Mouse (Mus musculus): Measurements from ENCODE around the gene Pim3. TPM values are rescaled to one million over a fixed set of nuclear protein-coding genes. Genes with fewer than 3 reads are reported as not detected.

The Pim3 gene
- polyA plus RNA-seq, 1 experiment from 2014 or later = 34.5 TPM

DNA sequence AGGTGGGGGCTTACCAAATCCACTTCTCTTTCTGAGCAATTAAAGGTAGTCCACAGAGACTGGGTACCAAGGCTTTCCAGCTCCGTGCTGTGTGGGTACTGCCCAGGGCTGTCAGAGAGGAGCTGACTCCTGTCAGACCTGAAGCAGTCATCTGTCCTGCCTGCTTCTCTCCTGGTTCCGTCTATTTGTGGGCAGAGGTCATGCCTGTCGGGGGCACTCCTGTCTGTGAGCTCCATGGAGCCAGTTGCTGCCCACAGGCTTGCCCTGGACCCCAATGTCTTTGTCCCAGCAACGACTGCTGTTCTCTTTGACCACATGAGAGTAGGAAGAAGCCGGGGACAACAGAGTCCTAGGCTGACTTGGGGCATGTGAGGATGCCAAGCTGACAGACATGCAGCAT, 5.4 kb upstream of the Pim3 start:
- Histone ChIP-seq H3K4me1 (ENCODE audit: control insufficient read depth, insufficient read depth, low read length) (no peaks in the 10 kb centered on the region), H3K4me2 (ENCODE audit: low read depth, low read length) (no peak overlapping the region), H3K9ac (replicated peaks; ENCODE audit: low read length) (no peak overlapping the region), H3K27me3 (ENCODE audit: control insufficient read depth, insufficient read depth, low read length) (no peaks in the 10 kb centered on the region), H3K36me3 (replicated peaks; ENCODE audit: control insufficient read depth, insufficient read depth, low read depth, low read length) (no peaks in the 10 kb centered on the region), H3K4me3 (ENCODE audit: low read depth, low read length) (no peak overlapping the region), H3K9me3 (replicated peaks; ENCODE audit: control insufficient read depth, low read length) (no peaks in the 10 kb centered on the region), H3K27ac (replicated peaks; ENCODE audit: low read depth, low read length) (no peak overlapping the region)
- WGBS = 83% methylated on average over 5 of the region's 5 CpGs
- DNase-seq (ENCODE audit: low spot score) (no peak), ATAC-seq (replicated peaks; ENCODE audit: insufficient number of reproducible peaks, low FRiP score, low TSS enrichment, low read depth) (no peak)

DNA sequence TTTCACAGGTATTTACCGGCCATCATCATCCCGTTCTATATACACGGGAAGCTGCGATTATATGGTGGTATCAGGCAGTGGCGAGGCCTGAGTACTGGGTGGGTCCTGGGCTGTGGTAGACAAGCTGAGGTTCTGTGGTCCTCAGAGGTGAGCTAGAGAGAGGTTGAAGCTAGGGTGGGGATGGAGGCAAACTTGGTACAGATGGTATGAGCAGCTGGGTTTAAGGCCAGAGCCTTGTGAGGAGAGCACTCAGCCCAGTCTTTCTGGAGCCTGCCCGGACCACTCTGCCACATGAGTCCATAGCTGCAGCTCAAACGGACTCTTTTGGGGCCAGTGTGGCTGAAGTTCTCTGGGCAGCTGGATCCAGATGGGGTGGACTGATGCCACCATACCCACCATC, 4.6 kb upstream of the Pim3 start:
- H3K4me1 ChIP-seq (ENCODE audit: control insufficient read depth, insufficient read depth, low read length) = no peaks in the 10 kb centered on the region
- H3K4me3 ChIP-seq (ENCODE audit: low read depth, low read length) = no peak overlapping the region
- ATAC-seq (replicated peaks; ENCODE audit: insufficient number of reproducible peaks, low FRiP score, low TSS enrichment, low read depth) (no peak), DNase-seq (ENCODE audit: low spot score) (no peak)
- no peaks in the 10 kb centered on the region for H3K9me3 ChIP-seq (replicated peaks; ENCODE audit: control insufficient read depth, low read length)
- H3K36me3 ChIP-seq (replicated peaks; ENCODE audit: control insufficient read depth, insufficient read depth, low read depth, low read length) = no peaks in the 10 kb centered on the region
- no peak overlapping the region for H3K27ac ChIP-seq (replicated peaks; ENCODE audit: low read depth, low read length)
- 90% methylated on average over 7 of the region's 7 CpGs for WGBS
- H3K9ac ChIP-seq (replicated peaks; ENCODE audit: low read length) = no peak overlapping the region
- H3K27me3 ChIP-seq (ENCODE audit: control insufficient read depth, insufficient read depth, low read length) = no peaks in the 10 kb centered on the region
- H3K4me2 ChIP-seq (ENCODE audit: low read depth, low read length) = no peak overlapping the region

GRCm38 (mm10) chr15:88858141-88858541, 3.8 kb upstream of the Pim3 start:
- Histone ChIP-seq H3K36me3 (replicated peaks; ENCODE audit: control insufficient read depth, insufficient read depth, low read depth, low read length) (no peaks in the 10 kb centered on the region), H3K9ac (replicated peaks; ENCODE audit: low read length) (no peak overlapping the region), H3K27me3 (ENCODE audit: control insufficient read depth, insufficient read depth, low read length) (no peaks in the 10 kb centered on the region), H3K4me3 (ENCODE audit: low read depth, low read length) (no peak overlapping the region), H3K9me3 (replicated peaks; ENCODE audit: control insufficient read depth, low read length) (no peaks in the 10 kb centered on the region), H3K27ac (replicated peaks; ENCODE audit: low read depth, low read length) (no peak overlapping the region), H3K4me2 (ENCODE audit: low read depth, low read length) (no peak overlapping the region), H3K4me1 (ENCODE audit: control insufficient read depth, insufficient read depth, low read length) (no peaks in the 10 kb centered on the region)
- no peak for DNase-seq (ENCODE audit: low spot score)
- 98% methylated on average over 3 of the region's 3 CpGs for WGBS
- ATAC-seq (replicated peaks; ENCODE audit: insufficient number of reproducible peaks, low FRiP score, low TSS enrichment, low read depth) = no peak

DNA sequence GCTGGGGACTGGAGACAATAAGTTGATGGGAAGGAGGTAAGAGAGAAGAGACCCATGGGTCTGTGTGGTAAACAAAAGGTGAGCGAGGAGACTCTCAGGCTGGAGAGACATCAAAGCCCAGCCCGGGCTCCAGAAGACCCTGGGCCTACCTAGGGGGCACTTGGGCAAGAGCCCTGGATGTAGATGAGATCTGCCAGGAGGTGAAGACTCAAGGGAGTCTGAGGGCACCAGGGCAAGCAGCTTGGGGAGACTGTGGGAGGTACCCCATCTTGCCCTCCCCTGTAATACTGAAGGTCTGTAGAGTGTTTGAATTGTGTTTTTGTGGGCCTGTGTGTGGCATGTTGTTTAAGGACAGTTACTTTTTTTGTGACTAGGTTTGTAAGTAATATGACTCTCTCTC, 3.3 kb upstream of the Pim3 start:
- Histone ChIP-seq H3K9ac (replicated peaks; ENCODE audit: low read length) (no peak overlapping the region), H3K4me2 (ENCODE audit: low read depth, low read length) (no peak overlapping the region), H3K4me3 (ENCODE audit: low read depth, low read length) (no peak overlapping the region), H3K27ac (replicated peaks; ENCODE audit: low read depth, low read length) (no peak overlapping the region), H3K36me3 (replicated peaks; ENCODE audit: control insufficient read depth, insufficient read depth, low read depth, low read length) (no peaks in the 10 kb centered on the region), H3K4me1 (ENCODE audit: control insufficient read depth, insufficient read depth, low read length) (no peaks in the 10 kb centered on the region), H3K9me3 (replicated peaks; ENCODE audit: control insufficient read depth, low read length) (no peaks in the 10 kb centered on the region), H3K27me3 (ENCODE audit: control insufficient read depth, insufficient read depth, low read length) (no peaks in the 10 kb centered on the region)
- no peak for ATAC-seq (replicated peaks; ENCODE audit: insufficient number of reproducible peaks, low FRiP score, low TSS enrichment, low read depth)
- no peak for DNase-seq (ENCODE audit: low spot score)
- 72% methylated on average over 2 of the region's 2 CpGs for WGBS

GRCm38 (mm10) chr15:88859206-88859970, 2.6 kb upstream of the Pim3 start:
- DNase-seq (ENCODE audit: low spot score) (no peak), ATAC-seq (replicated peaks; ENCODE audit: insufficient number of reproducible peaks, low FRiP score, low TSS enrichment, low read depth) (no peak)
- H3K4me2 ChIP-seq (ENCODE audit: low read depth, low read length) = no peak overlapping the region
- WGBS = 73% methylated on average over 8 of the region's 8 CpGs
- H3K27me3 ChIP-seq (ENCODE audit: control insufficient read depth, insufficient read depth, low read length) = no peaks in the 10 kb centered on the region
- no peaks in the 10 kb centered on the region for H3K36me3 ChIP-seq (replicated peaks; ENCODE audit: control insufficient read depth, insufficient read depth, low read depth, low read length)
- no peak overlapping the region for H3K4me3 ChIP-seq (ENCODE audit: low read depth, low read length)
- H3K9ac ChIP-seq (replicated peaks; ENCODE audit: low read length) = no peak overlapping the region
- H3K4me1 ChIP-seq (ENCODE audit: control insufficient read depth, insufficient read depth, low read length) = peaks cover 3% of the 10 kb centered on the region; the same call in 1 of the 2 replicates
- H3K27ac ChIP-seq (replicated peaks; ENCODE audit: low read depth, low read length) = no peak overlapping the region
- H3K9me3 ChIP-seq (replicated peaks; ENCODE audit: control insufficient read depth, low read length) = no peaks in the 10 kb centered on the region

GRCm38 (mm10) chr15:88860781-88861180, 1.2 kb upstream of the Pim3 start:
- no peak overlapping the region for H3K4me2 ChIP-seq (ENCODE audit: low read depth, low read length)
- no peak overlapping the region for H3K4me3 ChIP-seq (ENCODE audit: low read depth, low read length)
- peaks cover 3% of the 10 kb centered on the region for H3K36me3 ChIP-seq (replicated peaks; ENCODE audit: control insufficient read depth, insufficient read depth, low read depth, low read length)
- no peaks in the 10 kb centered on the region for H3K9me3 ChIP-seq (replicated peaks; ENCODE audit: control insufficient read depth, low read length)
- WGBS = 82% methylated on average over 3 of the region's 3 CpGs
- ATAC-seq (replicated peaks; ENCODE audit: insufficient number of reproducible peaks, low FRiP score, low TSS enrichment, low read depth) (no peak), DNase-seq (ENCODE audit: low spot score) (no peak)
- H3K27me3 ChIP-seq (ENCODE audit: control insufficient read depth, insufficient read depth, low read length) = no peaks in the 10 kb centered on the region
- H3K27ac ChIP-seq (replicated peaks; ENCODE audit: low read depth, low read length) = no peak overlapping the region
- peaks cover 7% of the 10 kb centered on the region; the same call in 1 of the 2 replicates for H3K4me1 ChIP-seq (ENCODE audit: control insufficient read depth, insufficient read depth, low read length)
- H3K9ac ChIP-seq (replicated peaks; ENCODE audit: low read length) = no peak overlapping the region

DNA sequence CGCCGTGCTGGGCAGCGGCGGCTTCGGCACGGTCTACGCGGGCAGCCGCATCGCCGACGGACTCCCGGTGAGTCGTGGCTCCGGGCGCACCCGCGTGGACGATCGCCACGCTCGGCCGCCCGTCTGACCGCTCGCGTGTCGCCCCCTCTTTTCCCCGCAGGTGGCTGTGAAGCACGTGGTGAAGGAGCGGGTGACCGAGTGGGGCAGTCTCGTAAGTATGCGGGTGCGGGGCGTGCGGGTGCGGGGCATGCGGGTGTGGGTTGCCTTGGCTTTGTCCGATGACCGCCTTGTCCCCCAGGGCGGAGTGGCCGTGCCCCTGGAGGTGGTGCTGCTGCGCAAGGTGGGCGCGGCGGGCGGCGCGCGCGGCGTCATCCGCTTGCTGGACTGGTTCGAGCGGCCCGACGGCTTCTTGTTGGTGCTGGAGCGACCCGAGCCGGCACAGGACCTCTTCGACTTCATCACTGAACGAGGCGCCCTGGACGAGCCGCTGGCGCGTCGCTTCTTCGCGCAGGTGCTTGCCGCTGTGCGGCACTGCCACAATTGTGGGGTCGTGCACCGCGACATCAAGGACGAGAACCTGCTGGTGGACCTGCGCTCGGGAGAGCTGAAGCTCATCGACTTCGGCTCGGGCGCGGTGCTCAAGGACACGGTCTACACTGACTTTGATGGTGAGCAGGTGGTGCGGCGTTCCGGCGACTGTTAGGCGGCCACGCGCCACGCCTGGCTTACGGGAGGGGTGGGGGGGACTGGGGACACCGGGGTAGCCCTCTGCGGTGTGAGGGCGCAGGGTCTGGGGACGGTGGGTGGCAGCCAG, 1.1 kb downstream of the Pim3 start:
- peak overlapping the region; percentile 91 for H3K4me3 ChIP-seq (ENCODE audit: low read depth, low read length)
- peak; percentile 49 for DNase-seq (ENCODE audit: low spot score)
- under 1% methylated on average over 96 of the region's 98 CpGs for WGBS
- H3K9me3 ChIP-seq (replicated peaks; ENCODE audit: control insufficient read depth, low read length) = no peaks in the 10 kb centered on the region
- peaks cover 3% of the 10 kb centered on the region for H3K36me3 ChIP-seq (replicated peaks; ENCODE audit: control insufficient read depth, insufficient read depth, low read depth, low read length)
- peak overlapping the region; percentile 91 for H3K27ac ChIP-seq (replicated peaks; ENCODE audit: low read depth, low read length)
- H3K9ac ChIP-seq (replicated peaks; ENCODE audit: low read length) = peak overlapping the region; percentile 87
- H3K4me1 ChIP-seq (ENCODE audit: control insufficient read depth, insufficient read depth, low read length) = peaks cover 12% of the 10 kb centered on the region
- ATAC-seq (replicated peaks; ENCODE audit: insufficient number of reproducible peaks, low FRiP score, low TSS enrichment, low read depth) = peak; percentile 4; the same call in 1 of the 2 replicates
- no peaks in the 10 kb centered on the region for H3K27me3 ChIP-seq (ENCODE audit: control insufficient read depth, insufficient read depth, low read length)
- H3K4me2 ChIP-seq (ENCODE audit: low read depth, low read length) = peak overlapping the region; percentile 97

DNA sequence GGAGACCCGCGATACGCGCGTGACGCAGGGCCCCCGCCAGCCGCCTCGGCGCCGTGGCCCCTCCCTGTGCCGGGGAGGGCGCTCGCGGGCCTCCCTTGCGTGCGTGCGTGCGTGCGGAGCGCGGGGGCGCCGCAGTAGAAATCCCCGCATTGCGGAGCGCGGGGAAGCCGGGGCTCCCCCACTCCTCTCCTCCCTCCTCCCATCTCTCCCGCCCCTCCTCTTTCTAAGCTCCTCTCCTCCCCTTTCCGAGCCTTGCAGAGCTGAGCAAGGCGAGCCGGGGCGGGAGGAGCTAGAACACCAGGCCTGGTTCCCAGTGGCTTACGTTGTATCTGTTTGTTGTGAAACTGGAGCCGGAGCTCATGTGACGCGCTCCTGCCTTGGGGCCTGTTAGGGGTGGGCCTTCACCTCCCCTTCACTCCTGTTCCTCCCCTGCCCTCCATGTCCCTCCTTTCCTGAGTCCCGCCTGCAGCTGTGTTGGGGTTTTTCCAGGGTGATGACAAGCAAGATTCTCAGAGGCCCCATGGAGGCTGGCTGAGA, 1.8 kb downstream of the Pim3 start:
- Histone ChIP-seq H3K4me1 (ENCODE audit: control insufficient read depth, insufficient read depth, low read length) (peaks cover 12% of the 10 kb centered on the region), H3K9me3 (replicated peaks; ENCODE audit: control insufficient read depth, low read length) (no peaks in the 10 kb centered on the region), H3K9ac (replicated peaks; ENCODE audit: low read length) (peak overlapping the region; percentile 87), H3K36me3 (replicated peaks; ENCODE audit: control insufficient read depth, insufficient read depth, low read depth, low read length) (peaks cover 3% of the 10 kb centered on the region), H3K27me3 (ENCODE audit: control insufficient read depth, insufficient read depth, low read length) (no peaks in the 10 kb centered on the region), H3K4me3 (ENCODE audit: low read depth, low read length) (peak overlapping the region; percentile 91), H3K4me2 (ENCODE audit: low read depth, low read length) (peak overlapping the region; percentile 97), H3K27ac (replicated peaks; ENCODE audit: low read depth, low read length) (peak overlapping the region; percentile 56)
- under 1% methylated on average over 26 of the region's 39 CpGs for WGBS
- peak; percentile 95 for DNase-seq (ENCODE audit: low spot score)
- peak; percentile 82 for ATAC-seq (replicated peaks; ENCODE audit: insufficient number of reproducible peaks, low FRiP score, low TSS enrichment, low read depth)

All from embryonic facial prominence, embryonic 11.5 days (tissue).